Mouse (Mus musculus) c-Kit-positive CD71-positive TER-119-negative erythroid progenitor cells, embryonic 14.5 days (primary cell): ENCODE data around the gene Rnf39.
"Not testable (repeated sequence)": the region's sequence is repeated elsewhere in the genome, so short reads cannot be mapped to it uniquely, and the experiment has no call there.

Experiments
- DNase-seq: peaks from one replicate; pipeline ENCODE4 v3.0.0-alpha.2; 2013; ENCODE audit warnings: low read depth

Gene Rnf39

GRCm38 (mm10) chr17:36982253-36983155 is 39.8 kb downstream of the Rnf39 start:
- no peak for DNase-seq

- no peak for DNase-seq
Measured at GRCm38 (mm10) chr17:36988475-36988874, 45.8 kb downstream of the Rnf39 start.

DNA sequence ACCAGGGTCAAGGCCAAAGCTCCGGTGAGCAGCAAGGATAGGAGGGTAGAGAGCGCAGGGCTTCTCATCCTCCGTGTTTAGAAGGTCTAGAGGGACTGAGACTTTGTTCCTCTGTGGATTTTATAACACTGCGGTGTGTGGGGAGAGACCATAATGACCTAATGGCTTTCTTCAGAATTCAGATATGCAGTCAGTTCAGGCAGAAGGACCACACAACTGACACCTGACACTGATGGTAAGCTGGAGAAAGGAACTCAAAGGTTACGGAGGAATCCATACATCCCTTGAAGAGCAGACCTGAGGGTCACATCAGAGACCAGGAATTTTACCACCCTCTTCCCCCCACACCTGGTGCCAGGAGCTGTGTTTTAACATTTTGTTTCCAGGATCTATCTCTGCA is 46.7 kb downstream of the Rnf39 start, which contains the start of gene H2-M5:
H2-M5 (minus strand) TSS at position 101 of the 400 bp plus-strand sequence.
- DNase-seq: no peak

GRCm38 (mm10) chr17:36990630-36991029 is 47.9 kb downstream of the Rnf39 start:
- DNase-seq: not testable (repeated sequence)

GRCm38 (mm10) chr17:36992336-36993104 is 49.8 kb downstream of the Rnf39 start:
- DNase-seq: no peak

DNA sequence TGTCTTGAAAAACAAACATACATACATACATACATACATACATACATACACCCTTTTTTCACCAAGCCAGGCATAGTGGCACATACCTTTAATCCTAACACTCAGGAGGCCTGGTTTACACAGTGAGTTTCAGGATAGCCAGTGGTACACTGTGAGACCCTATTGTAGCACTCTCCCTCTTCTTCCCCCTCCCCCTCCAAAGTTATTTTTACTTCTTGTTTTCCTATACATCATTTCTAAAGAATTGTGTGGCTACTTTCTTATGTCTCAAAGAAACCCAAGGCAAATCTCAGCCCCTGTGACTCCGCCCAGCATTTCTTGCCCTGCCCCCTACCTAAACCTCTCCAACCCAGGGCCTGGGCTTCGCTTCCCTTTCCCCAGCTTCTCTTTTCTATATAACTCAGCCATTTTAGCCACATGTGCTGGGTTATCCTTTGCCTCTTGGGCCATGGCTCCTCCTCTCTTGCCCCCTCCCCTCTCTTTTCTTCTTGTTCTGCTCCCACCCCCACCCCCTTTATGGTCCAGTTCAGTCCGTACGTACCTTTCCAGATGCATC is 51.1 kb downstream of the Rnf39 start:
- no peak for DNase-seq

GRCm38 (mm10) chr17:36994528-36994927 is 51.8 kb downstream of the Rnf39 start:
- DNase-seq: no peak

DNA sequence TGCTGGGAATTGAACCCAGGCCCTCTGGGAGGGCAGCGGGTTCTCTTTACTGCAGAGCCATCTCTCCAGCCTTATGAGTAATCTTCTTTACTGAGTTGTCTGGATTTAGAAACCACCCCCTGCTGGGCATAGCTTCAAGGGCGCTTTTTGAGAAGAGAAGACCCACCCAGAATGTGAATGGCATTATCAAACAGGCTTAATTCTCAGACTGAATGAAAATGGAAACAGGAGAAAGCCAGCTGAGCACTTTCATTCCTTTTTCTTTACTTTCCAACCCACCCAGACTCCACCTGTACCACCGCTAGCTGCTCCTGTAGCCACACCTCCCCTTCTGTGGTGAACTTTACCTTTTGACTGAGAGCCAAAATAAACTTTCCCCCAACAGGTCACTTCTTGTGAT is 52.7 kb downstream of the Rnf39 start:
- no peak for DNase-seq

DNA sequence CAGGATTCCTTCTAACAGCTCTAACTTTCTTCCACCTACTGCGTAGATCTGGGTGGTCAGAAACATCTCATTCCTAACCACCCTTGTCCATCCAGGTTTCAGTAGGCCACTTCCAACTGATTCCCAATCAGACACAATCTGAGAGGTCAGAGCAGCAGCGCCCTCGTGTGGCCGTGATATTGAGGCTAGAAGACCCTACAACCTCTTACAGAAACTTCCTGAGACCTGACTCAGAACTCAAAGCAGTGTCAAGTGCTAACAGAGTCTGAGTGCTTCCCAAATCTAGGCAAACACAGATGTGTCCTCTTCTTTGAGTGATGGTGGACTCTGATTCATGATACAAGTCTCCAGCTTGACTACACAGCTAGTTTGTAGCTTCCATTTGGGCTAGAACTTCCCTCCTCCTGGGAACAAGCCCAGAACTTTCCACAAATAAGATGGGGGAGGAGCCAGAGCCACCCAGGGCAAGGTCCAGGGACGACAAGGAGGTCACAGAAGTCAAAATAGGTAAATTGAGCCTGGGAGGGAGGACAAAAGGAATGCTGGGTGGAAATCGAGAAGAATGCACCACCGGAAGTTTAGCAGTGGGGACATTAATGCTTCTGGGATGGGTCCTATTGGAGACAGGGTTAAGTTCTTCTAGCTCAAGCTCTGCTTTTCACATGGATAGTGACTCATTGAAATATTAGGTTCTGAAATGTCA is 54.5 kb downstream of the Rnf39 start:
- peak; percentile 24 for DNase-seq
